Mouse (Mus musculus) cortical plate, adult 2 months (tissue): ENCODE data around the gene Slf2. TPM values are rescaled to one million over a fixed set of nuclear protein-coding genes. Genes with fewer than 3 reads are reported as not detected.
A peak's percentile ranks its signal among the peaks of the same experiment; 100 is the strongest.

Experiments
- H3K27ac ChIP-seq: fragments of 200-500 bp; 2 replicates; pipeline ENCODE4 v1.5.1; 2012; ENCODE audit warnings: low read length, control low read depth, inconsistent platforms; ENCODE audit not compliant: insufficient read depth
- H3K4me1 ChIP-seq: fragments of 200-500 bp; 2 replicates; pipeline ENCODE4 v1.6.1; 2011; ENCODE audit warnings: low read length; ENCODE audit not compliant: control insufficient read depth, insufficient read depth
- H3K4me3 ChIP-seq: fragments of 200-500 bp; 2 replicates; pipeline ENCODE4 v1.5.1; 2011; ENCODE audit warnings: mild to moderate bottlenecking, low read length, control low read depth; ENCODE audit not compliant: insufficient read depth
- CTCF ChIP-seq: fragments of 200-500 bp; IDR thresholded peaks from 2 replicates; pipeline ENCODE4 v1.5.1; 2011; ENCODE audit warnings: mild to moderate bottlenecking, control low read depth, low read length; ENCODE audit not compliant: insufficient read depth; ENCODE audit errors: extremely low read depth
- POLR2A ChIP-seq: fragments of 200-500 bp; IDR thresholded peaks from 2 replicates; pipeline ENCODE4 v1.6.1; 2011; ENCODE audit warnings: mild to moderate bottlenecking, low read length, control low read depth; ENCODE audit not compliant: insufficient read depth; ENCODE audit errors: extremely low read depth
- polyA plus RNA-seq: library from polyadenylated mRNA; depleted of rRNA; stranded (reverse); fragments of >200 nt; gene quantifications from 2 replicates; pipeline ENCODE4 v1.2.3, GENCODE M21; 2012

Slf2 gene
- polyA plus RNA-seq, 1 experiment: 40.8 TPM

DNA sequence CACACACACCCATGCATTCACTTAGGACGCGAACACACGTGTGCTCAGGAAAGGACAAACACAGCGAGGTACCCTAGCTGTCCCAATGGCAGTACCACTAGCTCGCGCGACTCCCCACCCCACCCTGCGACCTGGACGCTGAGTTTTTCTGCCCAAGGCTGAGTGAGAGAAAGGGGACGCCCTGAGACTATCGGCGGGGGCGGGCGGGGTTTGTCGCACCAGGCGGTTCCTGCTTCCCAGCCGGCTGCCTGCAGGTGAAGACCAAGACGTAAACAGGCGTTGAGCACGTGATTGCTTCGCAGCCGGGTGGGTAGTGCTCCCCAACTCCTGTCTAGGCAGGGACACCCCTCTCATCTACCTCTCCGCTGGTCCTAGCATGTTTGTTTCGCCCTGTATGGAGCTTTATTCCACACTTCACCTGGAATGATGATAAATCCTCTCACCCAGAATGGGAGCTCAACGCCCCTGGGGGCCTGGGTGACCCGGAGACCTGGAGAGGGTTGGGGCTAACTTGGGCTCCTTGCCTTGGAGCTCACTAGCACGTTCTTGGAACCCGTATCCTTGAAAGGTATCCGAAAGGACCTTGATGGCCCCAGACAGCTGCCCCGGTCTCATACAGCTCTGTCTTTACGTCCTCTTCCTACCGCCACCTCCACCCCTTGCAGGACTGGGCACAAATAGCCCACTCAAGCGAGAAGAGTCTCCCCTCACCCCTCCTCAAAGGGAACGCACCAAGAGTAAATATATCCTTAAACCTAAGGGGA is 84.7 kb downstream of the Slf2 start:
- Histone ChIP-seq H3K27ac (peak overlapping the region; percentile 93), H3K4me1 (peaks cover 5% of the 10 kb centered on the region), H3K4me3 (peak overlapping the region; percentile 58)
- no peak for TF ChIP-seq CTCF
- TF ChIP-seq POLR2A: no peak

DNA sequence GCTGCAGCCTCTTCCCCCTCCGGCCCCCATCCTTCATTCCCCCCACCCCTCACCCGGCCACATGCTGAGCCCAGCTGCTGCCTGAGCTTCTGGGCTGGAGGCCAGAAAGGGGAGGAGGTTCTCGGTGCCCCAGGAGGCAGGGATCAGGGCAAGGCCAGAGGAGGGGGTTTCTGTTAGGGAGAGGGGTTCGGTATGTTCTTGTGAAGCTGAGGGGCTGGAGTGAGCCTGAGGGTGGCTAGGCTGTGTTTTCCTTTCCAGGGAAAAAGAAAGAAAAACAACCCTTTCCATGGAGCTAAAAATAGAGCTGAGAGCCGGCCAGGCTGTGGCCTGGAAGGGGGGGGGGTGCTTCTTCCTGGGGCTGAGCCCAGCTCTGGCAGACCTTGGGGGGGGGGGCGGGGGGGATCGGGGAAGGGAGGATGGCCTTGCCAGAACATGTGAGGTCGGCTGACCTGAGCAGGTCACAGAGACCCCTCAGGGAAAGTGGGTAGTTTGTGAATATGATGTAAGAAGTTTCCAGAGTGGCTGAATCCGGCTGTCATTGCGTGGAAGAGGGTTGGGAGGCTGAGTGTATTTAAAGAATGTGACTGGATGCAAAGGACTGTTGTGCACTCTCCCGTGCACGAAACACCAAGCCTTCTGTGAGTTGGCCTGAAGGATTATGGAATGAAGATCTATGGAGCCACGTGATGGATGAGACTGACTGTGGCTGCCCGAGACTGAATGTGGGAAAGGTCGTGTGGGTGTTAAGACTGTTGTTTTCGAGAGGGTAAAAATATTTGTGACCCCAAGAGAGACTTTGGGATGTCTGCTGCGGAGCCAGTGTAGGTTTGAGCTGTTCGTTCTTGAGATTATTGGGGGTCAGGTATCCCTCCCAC is 85.6 kb downstream of the Slf2 start:
- TF ChIP-seq POLR2A (peak; percentile 71), CTCF (no peak)
- Histone ChIP-seq H3K4me3 (peak overlapping the region; percentile 58), H3K4me1 (peaks cover 5% of the 10 kb centered on the region), H3K27ac (peak overlapping the region; percentile 93)

DNA sequence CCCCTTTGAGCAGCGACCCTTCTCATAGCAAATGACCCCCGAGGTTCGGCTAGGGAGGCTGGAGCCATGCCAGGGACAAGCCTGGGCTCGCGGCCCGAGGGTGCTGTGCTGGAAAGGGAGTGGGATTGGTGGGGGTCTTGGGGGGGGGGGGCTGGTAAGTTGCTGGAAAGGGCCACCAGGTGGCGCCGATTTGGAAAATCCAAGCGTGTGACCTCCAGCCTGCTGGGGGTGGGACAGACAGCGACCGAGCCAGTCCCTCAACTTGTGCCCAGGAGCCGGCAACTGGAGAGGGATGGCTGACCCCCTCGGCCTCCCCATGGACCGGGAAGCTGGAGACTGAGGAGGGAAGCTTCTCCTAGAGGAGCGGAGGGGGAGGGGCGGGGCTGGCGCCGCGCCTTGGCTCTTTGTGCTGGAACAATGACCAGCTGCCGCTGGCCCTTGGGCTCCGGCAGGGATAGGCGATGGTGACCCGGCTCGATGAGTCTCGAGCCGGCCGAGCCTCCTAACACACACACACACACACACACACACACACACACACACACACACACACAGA is 86.3 kb downstream of the Slf2 start:
- peak overlapping the region; percentile 58 for H3K4me3 ChIP-seq
- TF ChIP-seq CTCF: peak; percentile 14; the same call in 1 of the 2 replicates
- TF ChIP-seq POLR2A: no peak
- H3K27ac ChIP-seq: peak overlapping the region; percentile 100
- peaks cover 5% of the 10 kb centered on the region for H3K4me1 ChIP-seq

DNA sequence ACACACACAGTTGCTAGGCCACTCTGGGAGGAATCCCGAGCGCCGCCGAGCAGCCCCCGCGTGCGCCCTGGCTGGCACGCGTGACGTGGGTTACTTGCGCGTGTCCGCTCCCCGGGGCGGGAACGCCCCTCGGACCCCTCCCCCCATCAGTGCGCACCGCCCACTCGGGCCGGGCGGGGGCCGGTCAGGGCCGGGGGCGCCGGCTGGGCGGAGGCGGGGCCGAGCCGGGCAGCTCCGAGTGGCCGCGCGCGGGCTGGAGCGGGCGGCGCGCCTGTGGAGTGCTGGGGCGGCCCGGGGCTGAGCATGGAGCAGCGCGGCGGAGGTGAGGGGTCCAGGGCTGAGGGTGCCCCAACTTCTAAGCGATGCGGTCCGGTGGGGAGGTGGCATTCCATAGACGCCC is 87.0 kb downstream of the Slf2 start:
- peak overlapping the region; percentile 58 for H3K4me3 ChIP-seq
- peak overlapping the region; percentile 100 for H3K27ac ChIP-seq
- H3K4me1 ChIP-seq: peaks cover 5% of the 10 kb centered on the region
- no peak for TF ChIP-seq CTCF
- TF ChIP-seq POLR2A: no peak

DNA sequence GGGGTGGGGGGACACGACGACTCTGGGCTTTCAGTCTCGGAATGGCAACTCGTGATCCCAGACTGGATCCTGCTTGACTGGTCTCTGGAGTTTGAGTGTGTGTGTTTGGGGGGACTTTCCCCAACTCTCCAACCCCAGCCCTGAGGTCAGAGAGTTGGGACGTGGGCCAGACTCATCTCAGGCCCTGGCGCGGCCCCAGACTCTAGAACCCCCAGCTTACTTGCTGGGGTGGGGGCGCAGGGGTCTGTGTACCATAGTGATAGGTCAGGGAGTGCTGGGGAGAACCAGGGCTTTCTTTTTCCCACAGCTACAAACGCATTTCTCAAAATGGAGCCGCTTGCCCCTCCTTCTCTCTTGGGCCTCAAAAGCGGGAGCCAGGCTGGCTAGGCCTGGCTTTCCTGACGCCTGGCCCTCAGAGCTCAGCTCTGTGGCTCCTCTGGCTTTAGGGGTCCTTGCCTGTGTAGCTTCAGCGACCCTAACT is 87.4 kb downstream of the Slf2 start:
- Histone ChIP-seq H3K4me1 (peaks cover 5% of the 10 kb centered on the region), H3K4me3 (peak overlapping the region; percentile 58), H3K27ac (peak overlapping the region; percentile 84)
- TF ChIP-seq POLR2A (no peak), CTCF (no peak)

DNA sequence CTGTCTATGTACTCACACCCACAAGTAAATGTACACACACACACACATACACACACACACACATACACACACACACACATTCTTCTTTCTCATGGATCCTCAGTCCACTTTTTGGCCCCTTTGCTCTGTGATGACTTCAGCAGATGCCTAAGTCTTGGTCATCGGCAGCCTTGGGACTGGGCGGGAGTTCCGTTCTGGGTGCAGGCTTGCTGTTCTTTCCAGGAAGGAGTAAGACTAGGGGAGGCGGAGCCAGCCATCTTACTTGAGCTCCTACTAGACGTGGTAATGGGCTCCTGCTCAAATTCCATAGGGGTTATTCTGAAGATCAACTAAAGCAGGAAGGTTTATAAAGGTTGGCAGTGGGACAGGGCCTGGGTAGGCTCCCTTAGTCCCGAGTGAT is 89.4 kb downstream of the Slf2 start:
- Histone ChIP-seq H3K4me3 (no peak overlapping the region), H3K4me1 (peaks cover 1% of the 10 kb centered on the region), H3K27ac (no peak overlapping the region)
- TF ChIP-seq POLR2A: no peak
- TF ChIP-seq CTCF: no peak

DNA sequence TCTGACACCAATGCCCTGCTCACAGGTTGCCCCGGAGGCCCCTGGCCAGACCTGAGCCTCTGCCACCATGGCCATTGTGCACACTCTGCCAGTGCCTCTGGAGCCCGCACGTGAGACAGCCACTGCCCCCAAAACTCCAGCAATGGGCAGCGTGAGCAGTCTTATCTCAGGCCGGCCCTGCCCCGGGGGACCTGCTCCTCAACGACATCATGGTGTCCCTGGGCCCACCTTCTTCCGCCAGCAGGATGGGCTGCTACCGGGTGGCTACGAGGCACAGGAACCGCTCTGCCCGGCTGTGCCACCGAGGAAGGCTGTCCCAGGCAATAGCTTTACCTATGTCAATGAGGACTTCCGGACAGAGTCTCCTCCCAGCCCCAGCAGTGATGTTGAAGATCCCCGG is 90.4 kb downstream of the Slf2 start:
- Histone ChIP-seq H3K4me3 (no peak overlapping the region), H3K4me1 (no peaks in the 10 kb centered on the region; the same call in 1 of the 2 replicates), H3K27ac (no peak overlapping the region)
- no peak for TF ChIP-seq CTCF
- TF ChIP-seq POLR2A: no peak

DNA sequence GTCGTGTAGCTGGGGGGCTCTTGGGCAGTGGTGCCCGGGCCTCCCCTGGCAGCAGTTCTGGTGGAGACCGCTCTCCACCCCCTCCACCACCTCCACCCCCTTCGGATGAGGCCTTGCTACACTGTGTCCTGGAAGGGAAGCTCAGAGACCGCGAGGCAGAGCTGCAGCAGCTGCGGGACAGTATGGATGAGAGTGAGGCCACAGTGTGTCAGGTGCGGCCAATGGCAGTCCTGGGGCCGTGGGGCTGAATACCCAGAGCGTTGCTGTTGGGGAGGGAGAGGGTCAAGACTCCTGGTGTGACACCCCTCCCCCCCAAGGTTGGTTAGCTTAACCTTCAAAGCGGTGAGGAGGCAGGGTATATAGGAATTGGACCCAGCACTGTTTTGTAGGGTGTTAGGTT is 93.0 kb downstream of the Slf2 start:
- H3K4me3 ChIP-seq: no peak overlapping the region

DNA sequence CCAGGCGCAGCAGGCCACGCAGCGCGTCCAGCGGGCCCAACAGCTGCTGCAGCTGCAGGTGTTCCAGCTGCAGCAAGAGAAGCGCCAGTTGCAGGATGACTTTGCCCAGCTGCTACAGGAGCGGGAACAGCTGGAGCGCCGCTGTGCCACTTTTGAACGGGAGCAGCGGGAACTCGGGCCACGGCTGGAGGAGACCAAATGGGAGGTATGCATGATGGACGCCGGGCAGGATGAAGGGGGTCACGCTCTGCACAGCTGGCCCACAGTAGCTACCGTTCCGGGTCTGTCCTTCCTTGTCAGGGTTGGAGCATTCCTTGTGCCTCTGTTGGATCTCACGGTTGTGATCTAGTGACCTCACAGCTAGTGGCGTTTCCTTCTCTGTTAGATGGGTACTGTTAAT is 93.8 kb downstream of the Slf2 start:
- H3K4me1 ChIP-seq: no peaks in the 10 kb centered on the region
- no peak overlapping the region for H3K4me3 ChIP-seq
- no peak overlapping the region for H3K27ac ChIP-seq
- TF ChIP-seq CTCF (no peak), POLR2A (no peak)

More for the DNA sequence above, 93.0 kb downstream of the Slf2 start:
- H3K4me1 ChIP-seq: no peaks in the 10 kb centered on the region
- no peak for TF ChIP-seq CTCF
- TF ChIP-seq POLR2A: no peak
- no peak overlapping the region for H3K27ac ChIP-seq
